Mouse (Mus musculus): ENCODE results near the gene Map1b. TPM values are rescaled to one million over a fixed set of nuclear protein-coding genes. Genes with fewer than 3 reads are reported as not detected.

Gene Map1b
- total RNA-seq, 2 experiments from 2014 or later: 795 to 818 TPM

- DNase-seq (ENCODE audit: low spot score in 2 of 2): no peak
Observed at GRCm38 (mm10) chr13:99412477-99413080, 103.8 kb downstream of the Map1b start.

- no peak for DNase-seq (ENCODE audit: low spot score in 2 of 2)
Observed at GRCm38 (mm10) chr13:99411761-99412160, 104.6 kb downstream of the Map1b start.

GRCm38 (mm10) chr13:99410611-99411515, 105.5 kb downstream of the Map1b start:
- no peak for DNase-seq (ENCODE audit: low spot score in 2 of 2)

- DNase-seq (ENCODE audit: low spot score in 2 of 2): no peak
Observed at GRCm38 (mm10) chr13:99409216-99409615, 107.1 kb downstream of the Map1b start.

- no peak for DNase-seq (ENCODE audit: low spot score in 2 of 2)
Observed at GRCm38 (mm10) chr13:99399373-99399772, 117.0 kb downstream of the Map1b start.

- DNase-seq (ENCODE audit: low spot score in 2 of 2): no peak
Observed at GRCm38 (mm10) chr13:99398149-99398701, 118.1 kb downstream of the Map1b start.

- DNase-seq (ENCODE audit: low spot score in 2 of 2): peak; percentile 52 to 80
Observed at GRCm38 (mm10) chr13:99397228-99397627, 119.1 kb downstream of the Map1b start.

GRCm38 (mm10) chr13:99395531-99395930, 120.8 kb downstream of the Map1b start:
- no peak for DNase-seq (ENCODE audit: low spot score in 2 of 2)

- DNase-seq (ENCODE audit: low spot score in 2 of 2): no peak
Observed at GRCm38 (mm10) chr13:99394694-99395093, 121.6 kb downstream of the Map1b start.

GRCm38 (mm10) chr13:99393128-99393527, 123.2 kb downstream of the Map1b start:
- no peak for DNase-seq (ENCODE audit: low spot score in 2 of 2)

GRCm38 (mm10) chr13:99391417-99391816, 124.9 kb downstream of the Map1b start:
- peak in 1 of 2 experiments; percentile 31 for DNase-seq (ENCODE audit: low spot score in 2 of 2)

- DNase-seq (ENCODE audit: low spot score in 2 of 2): no peak
Observed at GRCm38 (mm10) chr13:99387901-99388811, 128.2 kb downstream of the Map1b start.

- DNase-seq (ENCODE audit: low spot score in 2 of 2): no peak
Observed at GRCm38 (mm10) chr13:99386341-99386740, 130.0 kb downstream of the Map1b start.

GRCm38 (mm10) chr13:99385911-99386310, 130.4 kb downstream of the Map1b start:
- no peak for DNase-seq (ENCODE audit: low spot score in 2 of 2)

GRCm38 (mm10) chr13:99384555-99385203, 131.7 kb downstream of the Map1b start:
- no peak for DNase-seq (ENCODE audit: low spot score in 2 of 2)

GRCm38 (mm10) chr13:99382373-99382772, 134.0 kb downstream of the Map1b start:
- DNase-seq (ENCODE audit: low spot score in 2 of 2): no peak

- no peak for DNase-seq (ENCODE audit: low spot score in 2 of 2)
Observed at GRCm38 (mm10) chr13:99378223-99378622, 138.1 kb downstream of the Map1b start.

- DNase-seq (ENCODE audit: low spot score in 2 of 2): no peak
Observed at GRCm38 (mm10) chr13:99377055-99377454, 139.3 kb downstream of the Map1b start.

GRCm38 (mm10) chr13:99375550-99375949, 140.8 kb downstream of the Map1b start:
- peak; percentile 74 to 86 for DNase-seq (ENCODE audit: low spot score in 2 of 2)

GRCm38 (mm10) chr13:99374191-99374590, 142.1 kb downstream of the Map1b start:
- DNase-seq (ENCODE audit: low spot score in 2 of 2): no peak

Measured in layer of hippocampus, postnatal 14 days (tissue).